ENCODE assay signal across 9 mouse cellular contexts in the genomic region with DNA sequence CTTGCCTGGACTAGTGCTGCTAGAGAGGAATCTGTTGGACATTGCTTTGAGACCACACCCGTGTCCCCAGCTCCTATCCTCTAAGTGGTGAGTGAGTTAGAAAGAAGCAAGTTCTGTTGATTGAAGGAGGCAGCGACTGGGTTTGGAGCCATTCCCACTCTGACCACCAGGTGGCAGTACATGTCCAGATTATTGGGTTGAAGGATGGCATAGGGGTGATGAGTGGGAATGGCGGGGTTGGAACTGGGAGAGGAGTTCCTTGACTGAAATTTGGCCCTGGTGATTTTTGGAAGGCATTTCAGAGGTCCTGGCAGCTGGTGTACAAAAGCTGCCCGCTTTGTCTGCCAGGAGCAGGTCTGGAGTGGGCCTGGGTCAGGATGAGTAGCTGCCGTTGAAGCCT. TPM values are rescaled to one million over a fixed set of nuclear protein-coding genes. Genes with fewer than 3 reads are reported as not detected.
A peak's percentile ranks its signal among the peaks of the same experiment; 100 is the strongest.
DNase-seq lines count a peak whose midpoint lies in the region; ATAC-seq lines count a peak whose summit lies in the region.
"Had no signal": no experiment of that assay in that cellular context is flagged by ENCODE, and none has a peak within 500 bp of the region (broad histone marks: within the 10 kb centered on the region; RNA-seq: fewer than 3 reads in every experiment).

No protein-coding gene starts in this region.

- H3K4me1 ChIP-seq in hindbrain, embryonic 10.5 days (replicated peaks), result peaks cover 16% of the 10 kb centered on the region
- peaks cover 15% of the 10 kb centered on the region for H3K4me1 ChIP-seq in hindbrain, embryonic 13.5 days (replicated peaks)
- peaks cover 5% of the 10 kb centered on the region; the same call in 1 of the 2 replicates for H3K4me1 ChIP-seq in forebrain, embryonic 11.5 days (replicated peaks; ENCODE audit: control insufficient read depth, insufficient read depth, low read length)
- H3K4me1 ChIP-seq in hindbrain, embryonic 14.5 days (replicated peaks; ENCODE audit: control insufficient read depth, insufficient read depth, low read length), result peaks cover 10% of the 10 kb centered on the region
- no peaks in the 10 kb centered on the region for H3K4me1 ChIP-seq in limb, embryonic 11.5 days (ENCODE audit: control insufficient read depth, insufficient read depth, low read length)

- H3K4me2 ChIP-seq in hindbrain, embryonic 13.5 days, result no peak overlapping the region
- no peak overlapping the region for H3K4me2 ChIP-seq in forebrain, embryonic 11.5 days (ENCODE audit: low read depth, low read length, severe bottlenecking)
- no peak overlapping the region for H3K4me2 ChIP-seq in hindbrain, embryonic 14.5 days (replicated peaks)
- no peak overlapping the region for H3K4me2 ChIP-seq in limb, embryonic 11.5 days (ENCODE audit: low read depth, severe bottlenecking)

- ATAC-seq in hindbrain, embryonic 13.5 days (ENCODE audit: low FRiP score), result no peak
- peak; percentile 55 for ATAC-seq in forebrain, embryonic 11.5 days (replicated peaks; ENCODE audit: low FRiP score)
- peak; percentile 47; the same call in 1 of the 2 replicates for ATAC-seq in hindbrain, embryonic 14.5 days (ENCODE audit: low FRiP score)
- no peak for ATAC-seq in limb, embryonic 11.5 days (ENCODE audit: insufficient number of reproducible peaks, low FRiP score, low TSS enrichment, low read depth)

- no peak overlapping the region for H3K27ac ChIP-seq in hindbrain, embryonic 10.5 days
- H3K27ac ChIP-seq in hindbrain, embryonic 13.5 days, result no peak overlapping the region
- no peak overlapping the region for H3K27ac ChIP-seq in forebrain, embryonic 11.5 days (ENCODE audit: low read depth, low read length)
- no peak overlapping the region for H3K27ac ChIP-seq in hindbrain, embryonic 14.5 days
- no peak overlapping the region for H3K27ac ChIP-seq in limb, embryonic 11.5 days (replicated peaks; ENCODE audit: low read depth, low read length)

- no peak overlapping the region for H3K4me3 ChIP-seq in hindbrain, embryonic 10.5 days
- H3K4me3 ChIP-seq in hindbrain, embryonic 13.5 days, result no peak overlapping the region
- H3K4me3 ChIP-seq in forebrain, embryonic 11.5 days (ENCODE audit: low read depth, low read length), result no peak overlapping the region
- no peak overlapping the region for H3K4me3 ChIP-seq in hindbrain, embryonic 14.5 days (replicated peaks; ENCODE audit: low read length)
- H3K4me3 ChIP-seq in limb, embryonic 11.5 days (ENCODE audit: low read depth, low read length), result no peak overlapping the region
- H3K4me3 ChIP-seq: megakaryocyte, embryonic 14.5 days had no signal

- 18% methylated on average over 5 of the region's 5 CpGs for WGBS in hindbrain, embryonic 10.5 days
- WGBS in hindbrain, embryonic 13.5 days, result 18% methylated on average over 5 of the region's 5 CpGs
- WGBS in forebrain, embryonic 11.5 days, result 20% methylated on average over 5 of the region's 5 CpGs
- WGBS in hindbrain, embryonic 14.5 days, result 18% methylated on average over 5 of the region's 5 CpGs
- 19% methylated on average over 5 of the region's 5 CpGs for WGBS in limb, embryonic 11.5 days

- no peaks in the 10 kb centered on the region for H3K9me3 ChIP-seq in hindbrain, embryonic 10.5 days
- no peaks in the 10 kb centered on the region for H3K9me3 ChIP-seq in hindbrain, embryonic 13.5 days
- no peaks in the 10 kb centered on the region for H3K9me3 ChIP-seq in forebrain, embryonic 11.5 days (ENCODE audit: control insufficient read depth, low read length)
- H3K9me3 ChIP-seq in hindbrain, embryonic 14.5 days (ENCODE audit: control insufficient read depth, low read length), result no peaks in the 10 kb centered on the region
- H3K9me3 ChIP-seq in limb, embryonic 11.5 days (ENCODE audit: control insufficient read depth, low read length), result no peaks in the 10 kb centered on the region
- H3K9me3 ChIP-seq: megakaryocyte, embryonic 14.5 days had no signal

- peak; percentile 88 for DNase-seq in hindbrain, embryonic 10.5 days (ENCODE audit: low spot score)
- peak; percentile 76 for DNase-seq in c-Kit-positive CD71-negative TER-119-negative erythroid progenitor cells, embryonic 14.5 days (ENCODE audit: low read depth)
- DNase-seq in forebrain, embryonic 11.5 days (ENCODE audit: low spot score), result peak; percentile 91
- DNase-seq in hindbrain, embryonic 14.5 days (ENCODE audit: low spot score), result peak; percentile 89
- DNase-seq in limb, embryonic 11.5 days (ENCODE audit: low spot score), result peak; percentile 93
- DNase-seq in monocyte, adult 2 months (ENCODE audit: low read depth in 1 of 2, low spot score in 2 of 2), result peak; percentile 38 to 50
- peak; percentile 31 to 53 for DNase-seq in spleen, postnatal 36 days (ENCODE audit: low spot score in 2 of 2)

- H3K36me3 ChIP-seq in hindbrain, embryonic 10.5 days, result no peaks in the 10 kb centered on the region
- no peaks in the 10 kb centered on the region for H3K36me3 ChIP-seq in hindbrain, embryonic 13.5 days
- H3K36me3 ChIP-seq in forebrain, embryonic 11.5 days (ENCODE audit: control insufficient read depth, insufficient read depth, low read length), result no peaks in the 10 kb centered on the region
- H3K36me3 ChIP-seq in hindbrain, embryonic 14.5 days (replicated peaks; ENCODE audit: control insufficient read depth, insufficient read depth), result no peaks in the 10 kb centered on the region
- no peaks in the 10 kb centered on the region for H3K36me3 ChIP-seq in limb, embryonic 11.5 days (ENCODE audit: control insufficient read depth, insufficient read depth, low read length)

- H3K9ac ChIP-seq in hindbrain, embryonic 13.5 days, result no peak overlapping the region
- no peak overlapping the region for H3K9ac ChIP-seq in forebrain, embryonic 11.5 days (ENCODE audit: low read length)
- no peak overlapping the region for H3K9ac ChIP-seq in hindbrain, embryonic 14.5 days
- no peak overlapping the region for H3K9ac ChIP-seq in limb, embryonic 11.5 days (ENCODE audit: low read length)

- H3K27me3 ChIP-seq in hindbrain, embryonic 10.5 days (ENCODE audit: insufficient read depth, poor library complexity, severe bottlenecking), result peaks cover 26% of the 10 kb centered on the region
- H3K27me3 ChIP-seq in hindbrain, embryonic 13.5 days, result peaks cover 18% of the 10 kb centered on the region
- no peaks in the 10 kb centered on the region for H3K27me3 ChIP-seq in forebrain, embryonic 11.5 days (ENCODE audit: control insufficient read depth, insufficient read depth, low read length)
- H3K27me3 ChIP-seq in hindbrain, embryonic 14.5 days (ENCODE audit: control insufficient read depth, insufficient read depth, low read length), result no peaks in the 10 kb centered on the region
- H3K27me3 ChIP-seq in limb, embryonic 11.5 days (ENCODE audit: control insufficient read depth, insufficient read depth, low read length), result no peaks in the 10 kb centered on the region

RNA-seq across cellular contexts. Expression of gene 6430571L13Rik, which starts 17.2 kb away (rescaled TPM):
- polyA plus RNA-seq in hindbrain, embryonic 10.5 days (2016; fragmentation: Nextera tagmentation; extraction: Ambion mirVana), result 1.4 and 2.6 TPM in 2 replicates
- polyA plus RNA-seq in hindbrain, embryonic 13.5 days (2015; fragmentation: Nextera tagmentation; extraction: Ambion mirVana), result 7.8 and 8.3 TPM in 2 replicates
- 1.3 and 1.6 TPM in 2 replicates for polyA plus RNA-seq in forebrain, embryonic 11.5 days (2014; fragmentation: Nextera tagmentation; extraction: Ambion mirVana)
- polyA plus RNA-seq in hindbrain, embryonic 14.5 days (2014; fragmentation: Nextera tagmentation; extraction: Ambion mirVana), result 5.4 and 5.6 TPM in 2 replicates
- polyA plus RNA-seq in limb, embryonic 11.5 days (2014; fragmentation: Nextera tagmentation; extraction: Ambion mirVana), result 0.60 and 0.73 TPM in 2 replicates

RNA-seq across cellular contexts. Expression of gene Hemk1, which starts 19.5 kb away (rescaled TPM):
- polyA plus RNA-seq in hindbrain, embryonic 10.5 days (2016; fragmentation: Nextera tagmentation; extraction: Ambion mirVana), result 12.1 and 13.4 TPM in 2 replicates
- polyA plus RNA-seq in hindbrain, embryonic 13.5 days (2015; fragmentation: Nextera tagmentation; extraction: Ambion mirVana), result 17.0 and 17.4 TPM in 2 replicates
- 11.2 and 13.8 TPM in 2 replicates for polyA plus RNA-seq in forebrain, embryonic 11.5 days (2014; fragmentation: Nextera tagmentation; extraction: Ambion mirVana)
- 16.7 and 19.1 TPM in 2 replicates for polyA plus RNA-seq in hindbrain, embryonic 14.5 days (2014; fragmentation: Nextera tagmentation; extraction: Ambion mirVana)
- 10.0 and 10.1 TPM in 2 replicates for polyA plus RNA-seq in limb, embryonic 11.5 days (2014; fragmentation: Nextera tagmentation; extraction: Ambion mirVana)

RNA-seq across cellular contexts. Expression of gene Cacna2d2, which starts 41.8 kb away (rescaled TPM):
- polyA plus RNA-seq in hindbrain, embryonic 10.5 days (2016; fragmentation: Nextera tagmentation; extraction: Ambion mirVana), result 0.87 and 2.9 TPM in 2 replicates
- 7.6 and 8.3 TPM in 2 replicates for polyA plus RNA-seq in hindbrain, embryonic 13.5 days (2015; fragmentation: Nextera tagmentation; extraction: Ambion mirVana)
- 1.8 and 2.8 TPM in 2 replicates for polyA plus RNA-seq in forebrain, embryonic 11.5 days (2014; fragmentation: Nextera tagmentation; extraction: Ambion mirVana)
- 6.8 and 7.7 TPM in 2 replicates for polyA plus RNA-seq in hindbrain, embryonic 14.5 days (2014; fragmentation: Nextera tagmentation; extraction: Ambion mirVana)
- 0.12 and 0.26 TPM in 2 replicates for polyA plus RNA-seq in limb, embryonic 11.5 days (2014; fragmentation: Nextera tagmentation; extraction: Ambion mirVana)

Comparison
In these comparisons a context has a peak if more than half of its experiments do, and no peak if none do; other contexts are left out.
1. ATAC-seq: peak in forebrain, embryonic 11.5 days (single experiment) and hindbrain, embryonic 14.5 days (single experiment); none in hindbrain, embryonic 13.5 days (single experiment) and limb, embryonic 11.5 days (single experiment).
2. DNase-seq: peak in every context shown above with its lines; median percentile 93 in limb, embryonic 11.5 days; 91 in forebrain, embryonic 11.5 days; 89 in hindbrain, embryonic 14.5 days; 88 in hindbrain, embryonic 10.5 days; 76 in c-Kit-positive CD71-negative TER-119-negative erythroid progenitor cells, embryonic 14.5 days; 44 in monocyte, adult 2 months; 42 in spleen, postnatal 36 days.